Mouse (Mus musculus): ENCODE results near the gene Itga8.

Itga8 gene

GRCm38 (mm10) chr2:12293458-12293857 is 8.3 kb downstream of the Itga8 start:
- DNase-seq: no peak

- DNase-seq: no peak
These were observed 9.5 kb downstream of the Itga8 start for GRCm38 (mm10) chr2:12292023-12292820.

GRCm38 (mm10) chr2:12290235-12290634 is 11.5 kb downstream of the Itga8 start:
- no peak for DNase-seq

- DNase-seq: no peak
These were observed 13.9 kb downstream of the Itga8 start for GRCm38 (mm10) chr2:12287831-12288230.

GRCm38 (mm10) chr2:12280664-12281063 is 21.1 kb downstream of the Itga8 start:
- DNase-seq: no peak

- no peak for DNase-seq
These were observed 22.6 kb downstream of the Itga8 start for GRCm38 (mm10) chr2:12279070-12279612.

GRCm38 (mm10) chr2:12256635-12257317 is 44.9 kb downstream of the Itga8 start:
- DNase-seq: no peak

GRCm38 (mm10) chr2:12255901-12256300 is 45.8 kb downstream of the Itga8 start:
- DNase-seq: no peak

- no peak for DNase-seq
These were observed 66.4 kb downstream of the Itga8 start for GRCm38 (mm10) chr2:12235345-12235744.

- DNase-seq: no peak
These were observed 72.0 kb downstream of the Itga8 start for GRCm38 (mm10) chr2:12229721-12230120.

- no peak for DNase-seq
These were observed 73.4 kb downstream of the Itga8 start for GRCm38 (mm10) chr2:12228335-12228734.

- no peak for DNase-seq
These were observed 74.5 kb downstream of the Itga8 start for GRCm38 (mm10) chr2:12227243-12227642.

GRCm38 (mm10) chr2:12226367-12226766 is 75.4 kb downstream of the Itga8 start:
- DNase-seq: no peak

- no peak for DNase-seq
These were observed 80.1 kb downstream of the Itga8 start for GRCm38 (mm10) chr2:12221671-12222070.

- no peak for DNase-seq
These were observed 88.3 kb downstream of the Itga8 start for GRCm38 (mm10) chr2:12213464-12213790.

- DNase-seq: no peak
These were observed 88.9 kb downstream of the Itga8 start for GRCm38 (mm10) chr2:12212662-12213463.

- no peak for DNase-seq
These were observed 93.6 kb downstream of the Itga8 start for GRCm38 (mm10) chr2:12208142-12208541.

- no peak for DNase-seq
These were observed 95.4 kb downstream of the Itga8 start for GRCm38 (mm10) chr2:12206353-12206752.

- DNase-seq: no peak
These were observed 95.8 kb downstream of the Itga8 start for GRCm38 (mm10) chr2:12205875-12206274.

- DNase-seq: no peak
These were observed 98.5 kb downstream of the Itga8 start for GRCm38 (mm10) chr2:12203231-12203630.

- DNase-seq: no peak
These were observed 103.0 kb downstream of the Itga8 start for GRCm38 (mm10) chr2:12198699-12199098.

- no peak for DNase-seq
These were observed 103.5 kb downstream of the Itga8 start for GRCm38 (mm10) chr2:12198214-12198613.

- DNase-seq: no peak
These were observed 104.0 kb downstream of the Itga8 start for GRCm38 (mm10) chr2:12197711-12198110.

All from lung, adult 18-20 months (tissue).